Mouse (Mus musculus) limb, embryonic 13.5 days (tissue): ENCODE data around the gene Gpr4. TPM values are rescaled to one million over a fixed set of nuclear protein-coding genes. Genes with fewer than 3 reads are reported as not detected.

Source experiments
- ATAC-seq: fragments of 200-750 bp; cut with Nextera tagmentation; 2 replicates; pipeline ENCODE4 v1.8.0; 2017; ENCODE audit warnings: low read depth, moderate number of reproducible peaks, moderate TSS enrichment; ENCODE audit not compliant: low FRiP score
- H3K27ac ChIP-seq: fragments of 300-500 bp; sonication (generic); 2 replicates; pipeline ENCODE4 v1.5.1; 2015; ENCODE audit warnings: inconsistent platforms, mild to moderate bottlenecking, moderate library complexity
- H3K27me3 ChIP-seq: fragments of 300-500 bp; sonication (generic); 2 replicates; pipeline ENCODE4 v1.6.1; 2015; ENCODE audit warnings: mild to moderate bottlenecking, inconsistent platforms
- H3K36me3 ChIP-seq: fragments of 300-500 bp; sonication (generic); 2 replicates; pipeline ENCODE4 v1.6.1; 2015; ENCODE audit warnings: inconsistent platforms, mild to moderate bottlenecking, moderate library complexity
- H3K4me1 ChIP-seq: fragments of 300-500 bp; sonication (generic); 2 replicates; pipeline ENCODE4 v1.6.1; 2015; ENCODE audit warnings: inconsistent platforms
- H3K4me2 ChIP-seq: fragments of 300-500 bp; sonication (generic); replicated peaks from 2 replicates; pipeline ENCODE4 v1.6.1; 2015; ENCODE audit warnings: inconsistent platforms, mild to moderate bottlenecking, moderate library complexity
- H3K4me3 ChIP-seq: fragments of 300-500 bp; sonication (generic); 2 replicates; pipeline ENCODE4 v1.5.1; 2015; ENCODE audit warnings: moderate library complexity, mild to moderate bottlenecking, inconsistent platforms
- H3K9ac ChIP-seq: fragments of 300-500 bp; sonication (generic); 2 replicates; pipeline ENCODE4 v1.6.1; 2015; ENCODE audit warnings: mild to moderate bottlenecking, inconsistent platforms
- H3K9me3 ChIP-seq: fragments of 300-500 bp; sonication (generic); 2 replicates; pipeline ENCODE4 v1.6.1; 2016; ENCODE audit warnings: inconsistent platforms
- WGBS: fragments of 180-500 bp; shearing (Covaris S2); methylation state at CpG from one replicate; pipeline ENCODE4 v1.1.7; 2015; 5-methylcytosine and 5-hydroxymethylcytosine counted together
- microRNA counts: library from miRNA; unstranded; fragments of <30 nt; microRNA quantifications from one replicate; lab custom pipeline; 2016
- microRNA-seq: library from miRNA; unstranded; fragments of <30 nt; microRNA quantifications from one replicate; pipeline ENCODE4, GENCODE M21; 2016
- polyA plus RNA-seq: library from polyadenylated mRNA; unstranded; fragments of >200 nt; fragmentation: Nextera tagmentation; extraction: Ambion mirVana; gene quantifications from 2 replicates; pipeline ENCODE4 v1.2.1, GENCODE M21; 2015

The Gpr4 gene
- polyA plus RNA-seq, 1 experiment from 2014 or later = 6.2 TPM

DNA sequence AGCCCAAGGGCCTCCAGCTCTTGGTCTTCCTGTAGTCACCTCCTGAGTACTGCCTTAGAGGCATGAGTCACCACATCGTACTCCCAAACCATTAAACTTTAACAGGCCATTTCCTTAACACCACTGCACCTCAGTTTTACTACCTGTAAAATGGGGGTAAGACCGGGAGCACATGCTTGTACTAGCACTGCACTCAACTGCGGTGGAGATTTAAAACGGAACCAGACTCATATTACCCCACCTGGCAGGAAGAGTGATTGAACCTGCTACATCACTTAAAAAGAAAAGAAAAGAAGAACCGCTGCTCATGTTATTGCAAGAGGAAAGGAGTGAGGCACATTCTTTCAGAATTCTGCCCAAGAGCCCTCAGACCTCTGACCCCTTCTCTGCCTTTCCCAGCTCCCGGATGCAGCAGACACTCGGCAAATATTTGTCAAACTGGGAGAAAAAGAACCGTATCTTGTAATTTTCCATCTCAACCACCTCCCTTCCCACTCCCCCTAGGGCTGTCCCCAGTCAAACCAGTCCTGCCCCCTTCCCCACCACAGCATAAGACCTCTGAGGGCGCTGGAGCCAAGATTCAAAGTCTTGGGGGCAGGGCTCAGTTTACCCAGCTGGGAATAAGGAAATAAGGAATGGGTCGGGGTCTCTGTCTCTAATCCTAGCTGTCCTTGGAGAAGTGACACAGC, 56.8 kb downstream of the Gpr4 start:
- H3K27me3 ChIP-seq = no peaks in the 10 kb centered on the region
- WGBS = 30% methylated on average over 10 of the region's 10 CpGs
- no peaks in the 10 kb centered on the region for H3K9me3 ChIP-seq
- peaks cover 37% of the 10 kb centered on the region for H3K4me1 ChIP-seq
- H3K36me3 ChIP-seq = peaks cover 27% of the 10 kb centered on the region
- peak overlapping the region; percentile 94 for H3K4me3 ChIP-seq
- ATAC-seq = no peak
- peak overlapping the region; percentile 93 for H3K9ac ChIP-seq
- H3K27ac ChIP-seq = peak overlapping the region; percentile 72
- H3K4me2 ChIP-seq = peak overlapping the region; percentile 88

DNA sequence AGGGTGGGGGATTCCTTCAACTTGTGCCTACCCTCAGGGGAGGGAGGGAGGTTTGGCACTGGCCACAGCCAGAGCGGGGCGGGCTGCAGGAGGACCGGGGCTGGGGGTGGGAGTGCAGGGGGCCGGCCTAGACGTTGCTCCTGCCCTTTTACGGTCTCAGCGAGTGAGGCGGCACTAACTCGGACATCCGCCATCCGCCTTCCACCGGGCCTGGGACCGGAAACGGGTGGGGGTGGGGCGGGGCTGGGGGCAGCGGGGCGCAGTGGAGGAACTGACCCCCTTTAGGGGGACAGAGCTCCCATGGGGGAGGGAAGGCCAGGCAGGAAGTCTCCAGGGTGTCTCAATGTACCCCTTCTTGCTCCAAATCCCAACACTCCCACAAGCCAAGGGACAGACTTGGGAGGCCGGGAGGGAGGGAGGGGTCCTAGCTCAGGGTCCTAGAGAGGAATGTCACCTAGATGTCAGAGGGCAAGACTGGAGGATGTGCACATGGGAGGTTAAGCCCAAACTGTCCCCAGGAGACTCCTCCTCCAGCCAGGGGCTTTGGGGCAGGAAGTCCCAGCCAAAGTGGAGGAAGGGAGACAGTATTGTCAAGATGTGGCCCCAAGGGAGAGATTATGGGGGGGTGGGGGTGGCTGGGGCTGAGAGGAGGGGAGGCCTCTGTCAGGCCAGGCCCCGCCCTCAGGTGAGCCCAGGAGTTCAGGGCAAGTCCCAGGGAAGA, 57.5 kb downstream of the Gpr4 start:
- ATAC-seq = peak; percentile 8; the same call in 1 of the 2 replicates
- H3K4me1 ChIP-seq = peaks cover 37% of the 10 kb centered on the region
- peak overlapping the region; percentile 88 for H3K4me2 ChIP-seq
- peak overlapping the region; percentile 96 for H3K27ac ChIP-seq
- peak overlapping the region; percentile 94 for H3K4me3 ChIP-seq
- no peaks in the 10 kb centered on the region for H3K9me3 ChIP-seq
- WGBS = 1% methylated on average over 19 of the region's 19 CpGs
- no peaks in the 10 kb centered on the region for H3K27me3 ChIP-seq
- peaks cover 20% of the 10 kb centered on the region for H3K36me3 ChIP-seq
- peak overlapping the region; percentile 93 for H3K9ac ChIP-seq

DNA sequence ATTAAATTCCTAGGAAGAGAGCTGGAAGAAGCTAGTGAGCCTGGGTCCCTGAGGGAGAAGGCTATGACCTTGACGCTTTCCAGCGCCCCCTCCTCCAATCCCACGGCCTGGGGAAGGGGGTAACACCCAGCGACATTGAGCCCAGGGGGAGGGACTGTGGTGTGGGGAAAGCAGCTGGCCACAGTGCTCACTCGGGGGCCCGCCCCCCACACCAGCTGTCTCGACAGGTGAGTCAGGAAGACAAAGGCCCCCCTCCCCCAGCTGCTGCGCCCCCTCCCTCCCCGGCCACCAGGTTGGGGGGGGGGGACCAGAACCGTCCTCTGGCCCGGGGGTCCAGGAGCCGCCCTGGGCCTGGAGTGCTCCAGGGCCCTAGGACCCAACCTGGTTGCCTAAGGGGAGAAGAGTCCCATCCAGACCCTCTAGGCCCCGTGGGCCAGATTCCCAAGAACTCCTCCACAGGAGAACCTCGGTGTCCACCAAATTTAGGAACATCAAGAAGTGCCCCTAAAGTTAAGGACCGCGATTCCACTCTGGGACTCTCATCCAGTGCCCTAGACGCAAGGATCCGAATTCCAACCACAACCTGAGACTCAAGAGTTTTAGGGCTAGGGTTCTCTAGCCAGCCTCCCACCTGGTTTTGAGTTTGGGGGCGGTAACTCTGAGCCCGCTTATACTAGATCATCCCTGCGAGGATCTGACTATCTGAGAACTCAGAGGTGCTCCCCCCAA, 58.3 kb downstream of the Gpr4 start:
- no peaks in the 10 kb centered on the region for H3K9me3 ChIP-seq
- peaks cover 12% of the 10 kb centered on the region; the same call in 1 of the 2 replicates for H3K36me3 ChIP-seq
- H3K27ac ChIP-seq = peak overlapping the region; percentile 96
- H3K4me1 ChIP-seq = peaks cover 35% of the 10 kb centered on the region
- WGBS = 2% methylated on average over 18 of the region's 21 CpGs
- H3K9ac ChIP-seq = peak overlapping the region; percentile 93
- ATAC-seq = no peak
- H3K27me3 ChIP-seq = no peaks in the 10 kb centered on the region
- H3K4me3 ChIP-seq = peak overlapping the region; percentile 94
- H3K4me2 ChIP-seq = peak overlapping the region; percentile 88

DNA sequence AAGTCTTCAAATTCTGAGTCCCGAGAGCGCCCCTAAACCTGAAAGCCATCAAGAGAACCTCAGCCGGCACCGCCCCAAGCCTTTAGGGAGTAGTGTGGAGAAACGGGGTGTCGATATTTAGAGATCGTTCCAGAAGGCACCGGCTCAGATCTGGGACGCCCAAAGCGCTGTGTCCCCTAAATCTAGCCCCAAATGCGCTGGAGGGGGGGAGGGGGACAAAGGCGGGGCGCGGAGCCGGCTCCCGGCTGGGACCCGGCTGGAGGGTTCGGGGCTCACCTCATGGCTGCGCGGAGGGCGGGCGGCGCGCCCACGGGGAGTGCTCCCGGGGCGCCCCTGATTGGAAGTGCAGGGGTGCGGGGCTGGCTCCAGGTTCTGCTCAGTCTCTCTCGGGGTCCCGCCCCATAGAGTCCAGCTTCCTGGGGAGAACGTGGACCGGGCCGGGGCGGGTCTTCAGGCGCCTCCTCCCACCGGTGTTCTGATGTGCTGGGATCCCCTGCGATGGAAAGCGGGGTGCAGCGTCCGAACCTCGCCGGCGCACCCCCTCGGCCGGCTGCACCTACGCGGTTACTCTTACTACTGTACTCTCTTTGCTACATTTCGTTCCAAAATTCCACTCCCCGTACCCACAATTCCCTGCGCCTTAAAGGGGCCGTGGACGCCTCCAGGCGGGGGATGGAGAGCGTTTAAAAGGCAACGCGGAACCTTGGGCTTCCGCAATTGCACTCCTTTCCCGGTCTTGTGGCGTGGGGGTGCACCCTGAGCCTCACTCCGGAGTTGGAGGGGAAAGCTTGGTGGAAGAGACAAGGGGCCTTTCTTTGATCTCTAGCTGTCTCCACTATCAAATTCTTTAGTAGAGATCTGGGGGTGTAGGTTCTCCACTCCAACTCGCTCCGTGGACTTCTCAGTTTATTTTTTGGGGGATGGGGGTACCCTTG, 59.2 kb downstream of the Gpr4 start, which contains the start of gene Vasp:
Gene Vasp, minus strand, starts transcription at position 580 of the 935 bp plus-strand sequence.
- Histone ChIP-seq H3K27me3 (no peaks in the 10 kb centered on the region), H3K4me3 (peak within 1 kb of the TSS; percentile 94), H3K27ac (peak within 1 kb of the TSS; percentile 96), H3K4me2 (peak within 1 kb of the TSS; percentile 88), H3K4me1 (peaks cover 27% of the 10 kb centered on the region), H3K9me3 (no peaks in the 10 kb centered on the region), H3K36me3 (peaks cover 5% of the 10 kb centered on the region; the same call in 1 of the 2 replicates), H3K9ac (peak within 1 kb of the TSS; percentile 93)
- peak; percentile 79 for ATAC-seq
- under 1% methylated on average over 62 of the region's 62 CpGs for WGBS

DNA sequence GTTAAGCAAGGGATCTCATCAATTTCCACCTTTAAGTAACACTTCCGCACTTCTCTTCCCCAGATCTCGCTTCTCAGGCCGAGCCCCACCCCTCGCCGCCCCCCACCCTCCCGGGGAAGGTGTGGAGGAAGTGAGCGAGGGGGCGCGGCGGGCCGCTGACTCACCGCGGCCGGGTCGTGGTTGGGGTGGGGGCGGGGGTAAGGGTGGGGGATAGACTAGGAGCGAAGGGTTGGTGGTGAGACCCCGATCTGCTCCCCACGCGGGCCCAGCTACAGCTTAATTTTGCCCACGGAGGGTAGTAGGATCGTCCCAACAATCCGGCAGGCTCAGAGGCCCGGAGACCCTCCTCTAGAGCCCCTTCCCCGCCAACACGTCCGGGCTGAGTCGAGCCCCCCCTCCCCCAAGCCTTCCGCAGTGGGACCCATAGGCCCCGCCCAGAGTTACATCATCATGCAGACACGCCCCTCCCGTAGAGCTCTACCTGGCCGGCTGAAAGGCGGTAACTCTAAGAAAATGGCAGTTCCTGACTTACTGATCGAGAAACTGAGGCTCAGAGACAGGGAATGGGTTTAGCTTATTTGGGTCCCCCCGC, 59.9 kb downstream of the Gpr4 start:
- Histone ChIP-seq H3K36me3 (peaks cover under 1% of the 10 kb centered on the region; the same call in 1 of the 2 replicates), H3K4me2 (peak overlapping the region; percentile 88), H3K9ac (peak overlapping the region; percentile 93), H3K4me3 (peak overlapping the region; percentile 94), H3K9me3 (no peaks in the 10 kb centered on the region), H3K4me1 (peaks cover 23% of the 10 kb centered on the region), H3K27ac (peak overlapping the region; percentile 96), H3K27me3 (peaks cover 5% of the 10 kb centered on the region; the same call in 1 of the 2 replicates)
- ATAC-seq = peak; percentile 84
- WGBS = under 1% methylated on average over 36 of the region's 36 CpGs

MicroRNAs encoded within 50 kb of the gene (microRNA counts, 519-probe panel; counts per million panel counts)
- not detected for microRNA mmu-miR-330 (lab: Ali Mortazavi, UCI)

Small RNA genes within 50 kb of the gene (microRNA-seq; reads per million reads assigned to microRNA genes)
- 179 reads per million, percentile 61 among the genes with 10 or more reads in this experiment for gene Mir330

Other genes starting within 250 kb of the Gpr4 start
- not detected in 2 replicates for gene Nanos2, start 225.1 kb upstream of the Gpr4 start, polyA plus RNA-seq
- 5.2 and 6.3 TPM in 2 replicates for gene Mypop, start 221.3 kb upstream of the Gpr4 start, polyA plus RNA-seq
- gene Irf2bp1, start 208.5 kb upstream of the Gpr4 start, polyA plus RNA-seq = 26.3 and 26.9 TPM in 2 replicates
- 3.5 and 4.1 TPM in 2 replicates for gene Foxa3, start 189.0 kb upstream of the Gpr4 start, polyA plus RNA-seq
- gene Sympk, start 188.2 kb upstream of the Gpr4 start, polyA plus RNA-seq = 33.6 and 37.8 TPM in 2 replicates
- gene Rsph6a, start 157.8 kb upstream of the Gpr4 start, polyA plus RNA-seq = not detected in 2 replicates
- 16.8 and 17.4 TPM in 2 replicates for gene Dmwd, start 136.3 kb upstream of the Gpr4 start, polyA plus RNA-seq
- gene Dmpk, start 128.7 kb upstream of the Gpr4 start, polyA plus RNA-seq = 22.6 and 23.1 TPM in 2 replicates
- 13.4 and 13.9 TPM in 2 replicates for gene Six5, start 117.9 kb upstream of the Gpr4 start, polyA plus RNA-seq
- gene Gm4969, start 94.2 kb upstream of the Gpr4 start, polyA plus RNA-seq = 4.2 and 4.3 TPM in 2 replicates
- gene Fbxo46, start 92.7 kb upstream of the Gpr4 start, polyA plus RNA-seq = 16.8 and 19.1 TPM in 2 replicates
- gene Qpctl, start 63.2 kb upstream of the Gpr4 start, polyA plus RNA-seq = 17.1 and 18.1 TPM in 2 replicates
- gene Snrpd2, start 62.8 kb upstream of the Gpr4 start, polyA plus RNA-seq = 146 and 149 TPM in 2 replicates
- 0.29 and 0.41 TPM in 2 replicates for gene Gipr, start 46.4 kb upstream of the Gpr4 start, polyA plus RNA-seq
- 5.2 and 5.5 TPM in 2 replicates for gene Eml2, start 36.1 kb upstream of the Gpr4 start, polyA plus RNA-seq
- 35.2 and 35.7 TPM in 2 replicates for gene Opa3, start 15.8 kb downstream of the Gpr4 start, polyA plus RNA-seq
- 68.9 and 69.0 TPM in 2 replicates for gene Vasp, start 59.3 kb downstream of the Gpr4 start, polyA plus RNA-seq
- gene Ppm1n, start 67.5 kb downstream of the Gpr4 start, polyA plus RNA-seq = not detected in 2 replicates
- 20.2 and 20.9 TPM in 2 replicates for gene Rtn2, start 70.1 kb downstream of the Gpr4 start, polyA plus RNA-seq
- gene Fosb, start 97.5 kb downstream of the Gpr4 start, polyA plus RNA-seq = 0.23 and 0.27 TPM in 2 replicates
- gene Ercc1, start 132.2 kb downstream of the Gpr4 start, polyA plus RNA-seq = 89.1 and 96.4 TPM in 2 replicates
- 29.9 and 31.8 TPM in 2 replicates for gene Cd3eap, start 146.9 kb downstream of the Gpr4 start, polyA plus RNA-seq
- gene Ppp1r13l, start 147.2 kb downstream of the Gpr4 start, polyA plus RNA-seq = 9.0 and 9.6 TPM in 2 replicates
- 18.2 and 18.3 TPM in 2 replicates for gene Ercc2, start 169.5 kb downstream of the Gpr4 start, polyA plus RNA-seq
- 8.3 and 8.6 TPM in 2 replicates for gene Klc3, start 191.6 kb downstream of the Gpr4 start, polyA plus RNA-seq
- gene Ckm, start 192.2 kb downstream of the Gpr4 start, polyA plus RNA-seq = 3.2 and 4.7 TPM in 2 replicates
- 9.8 and 10.3 TPM in 2 replicates for gene Mark4, start 246.3 kb downstream of the Gpr4 start, polyA plus RNA-seq